Mouse (Mus musculus) thymus, postnatal 10 days (tissue): ENCODE measurements around the gene N4bp2l2.
"Not testable (repeated sequence)": the region's sequence is repeated elsewhere in the genome, so short reads cannot be mapped to it uniquely, and the experiment has no call there.

Experiments used
- DNase-seq, 2 experiments: peaks; one replicate each; pipeline ENCODE4 v3.0.0; 2021; ENCODE audit warnings: low spot score in 2 of 2

N4bp2l2 gene

DNA sequence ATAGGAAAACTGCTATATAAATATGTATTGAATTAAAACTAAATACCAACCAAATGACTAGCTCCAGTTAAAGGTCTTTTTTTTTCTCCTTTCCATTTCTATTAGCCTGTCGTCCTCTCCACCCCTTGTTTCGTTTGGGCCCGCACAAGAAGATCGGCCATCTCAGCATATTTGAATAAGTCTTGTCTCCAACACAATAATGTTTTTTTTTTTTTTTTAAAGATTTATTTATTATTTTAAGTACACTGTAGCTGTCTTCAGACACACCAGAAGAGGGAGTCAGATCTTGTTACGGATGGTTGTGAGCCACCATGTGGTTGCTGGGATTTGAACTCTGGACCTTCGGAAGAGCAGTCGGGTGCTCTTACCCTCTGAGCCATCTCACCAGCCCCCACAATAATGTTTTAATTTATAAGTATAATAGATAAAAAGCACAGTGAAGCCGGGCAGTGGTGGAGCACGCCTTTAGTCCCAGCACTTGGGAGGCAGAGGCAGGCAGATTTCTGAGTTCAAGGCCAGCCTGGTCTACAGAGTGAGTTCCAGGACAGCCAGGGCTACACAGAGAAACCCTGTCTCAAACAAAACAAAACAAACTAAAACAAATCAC is at the start of gene N4bp2l2:
Gene N4bp2l2, minus strand, starts transcription at position 51 of the 607 bp plus-strand sequence.
- not testable (repeated sequence) for DNase-seq

GRCm38 (mm10) chr5:150713431-150713830 is 47.4 kb upstream of the N4bp2l2 start:
- DNase-seq, result no peak

DNA sequence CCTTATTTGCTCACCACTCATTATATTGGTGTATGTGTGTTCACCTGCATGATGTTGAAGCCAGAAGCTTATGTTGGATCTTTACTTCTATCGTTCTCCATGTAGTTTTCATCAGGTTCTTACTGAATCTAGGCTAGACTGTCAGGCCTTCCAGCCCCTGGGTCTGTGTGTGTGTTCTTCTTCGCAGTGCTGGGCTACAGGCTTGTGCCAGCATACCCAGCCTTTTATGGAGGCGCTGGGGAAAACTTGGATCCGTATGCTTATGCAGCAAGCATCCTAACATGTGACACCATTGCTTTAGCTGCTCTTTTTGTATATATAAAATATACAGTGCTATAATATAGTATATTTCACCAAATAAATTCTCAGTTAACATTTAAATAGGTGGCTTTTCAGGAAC is 45.5 kb upstream of the N4bp2l2 start:
- no peak for DNase-seq

DNA sequence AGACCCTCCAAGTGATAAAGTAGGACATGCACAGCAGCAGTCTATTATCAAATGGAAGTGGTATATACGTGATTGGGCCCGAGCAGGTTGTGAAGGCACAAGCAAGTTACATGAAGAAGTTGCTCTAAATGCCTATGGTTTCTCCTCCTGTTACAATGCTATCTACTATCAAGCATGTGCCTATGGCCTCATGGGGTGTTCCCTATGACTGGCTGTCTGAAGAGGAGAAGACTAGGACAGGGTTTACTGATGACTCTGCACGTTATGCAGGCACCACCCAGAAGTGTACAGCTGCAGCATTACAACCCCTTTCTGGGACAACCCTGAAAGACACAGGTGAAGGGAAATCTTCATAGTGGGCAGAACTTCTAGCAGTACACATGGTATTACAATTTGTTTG is 41.2 kb upstream of the N4bp2l2 start:
- DNase-seq, result not testable (repeated sequence)

GRCm38 (mm10) chr5:150706651-150707050 is 40.7 kb upstream of the N4bp2l2 start:
- not testable (repeated sequence) for DNase-seq

- peak in 1 of 2 experiments; percentile 28 for DNase-seq
Observed at GRCm38 (mm10) chr5:150702714-150703113, 36.7 kb upstream of the N4bp2l2 start.

DNA sequence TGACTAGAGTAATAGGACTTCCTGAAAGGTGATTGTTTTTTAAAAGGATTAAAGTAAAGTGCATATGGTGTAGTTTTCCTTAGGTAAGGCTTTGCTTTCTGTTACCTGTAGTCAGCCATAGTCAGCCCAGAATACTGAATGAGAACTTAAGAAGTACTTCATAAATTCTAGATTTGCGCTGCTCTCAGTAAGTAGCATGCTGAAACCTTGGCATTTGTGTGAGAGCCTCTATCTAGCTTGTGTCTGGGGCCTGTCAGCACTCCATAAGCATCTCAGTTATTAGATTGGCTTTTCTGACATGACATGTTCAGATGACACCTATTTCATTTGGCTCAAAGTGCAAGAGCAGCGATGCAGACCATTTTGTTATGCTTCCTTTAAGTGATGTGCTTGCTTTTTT is 27.3 kb upstream of the N4bp2l2 start:
- DNase-seq, result no peak

- DNase-seq, result no peak
Observed at GRCm38 (mm10) chr5:150690685-150691084, 24.7 kb upstream of the N4bp2l2 start.

DNA sequence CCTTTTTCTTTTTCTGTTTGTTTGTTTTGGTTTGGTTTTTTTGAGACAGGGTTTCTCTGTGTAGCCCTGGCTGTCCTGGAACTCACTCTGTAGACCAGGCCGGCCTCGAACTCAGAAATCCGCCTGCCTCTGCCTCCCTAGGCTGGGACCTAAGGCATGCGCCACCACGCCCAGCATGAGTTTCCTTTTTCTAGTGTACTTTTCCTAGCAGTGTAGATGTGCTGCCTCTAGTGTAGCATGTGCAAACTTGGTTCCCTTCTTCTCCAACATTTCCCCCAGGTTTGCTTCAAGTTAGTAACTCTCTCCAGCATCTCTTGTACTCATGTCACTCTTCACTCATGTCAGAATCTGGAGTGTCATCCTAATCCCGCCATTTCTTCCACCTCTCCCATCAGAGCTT is 16.9 kb upstream of the N4bp2l2 start:
- DNase-seq, result not testable (repeated sequence)

- DNase-seq, result no peak
Observed at GRCm38 (mm10) chr5:150674866-150675265, 8.9 kb upstream of the N4bp2l2 start.

DNA sequence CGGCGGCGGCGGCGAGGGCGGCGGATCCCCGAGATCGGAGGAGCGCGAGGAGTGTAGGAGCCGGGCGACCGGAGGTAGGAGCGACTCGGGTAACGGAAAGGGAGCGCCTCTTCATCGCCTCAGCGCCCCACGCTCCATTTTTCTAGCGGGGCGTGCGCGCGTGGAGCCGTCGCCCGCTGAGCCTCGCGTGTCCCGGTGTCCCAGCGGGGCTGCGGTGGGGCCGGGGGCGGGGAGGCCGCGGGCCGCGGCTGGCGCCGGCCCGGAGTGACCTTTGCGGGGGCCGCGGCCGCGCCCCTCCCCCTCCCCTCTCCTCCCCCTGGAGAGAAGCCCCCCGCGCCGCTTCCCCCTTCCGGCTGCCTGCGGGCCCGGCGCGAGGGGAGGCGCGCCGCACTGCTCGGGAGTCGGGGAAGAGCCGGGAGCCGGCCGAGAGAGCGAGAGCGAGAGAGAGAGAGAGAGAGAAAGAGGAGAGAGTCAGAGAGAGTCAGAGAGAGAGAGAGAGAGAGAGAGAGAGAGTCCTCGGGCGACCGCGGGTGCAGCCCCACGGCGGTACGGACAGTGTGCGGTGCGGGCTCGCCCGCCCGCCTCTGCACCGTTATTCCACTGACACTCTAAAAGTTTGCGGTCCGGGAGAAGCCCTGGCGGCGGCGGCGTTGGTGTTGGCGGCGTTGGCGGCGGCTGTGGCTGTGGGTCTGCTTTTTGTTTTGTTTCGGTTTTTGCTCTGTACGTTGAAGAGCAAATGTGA is 8.1 kb upstream of the N4bp2l2 start:
- DNase-seq, result peak; percentile 37 to 51

- DNase-seq, result peak; percentile 90 to 97
Observed at GRCm38 (mm10) chr5:150673153-150673835, 7.3 kb upstream of the N4bp2l2 start, which contains the start of gene Pds5b. Pds5b (plus strand) TSS chr5:150673739.

- no peak for DNase-seq
Observed at GRCm38 (mm10) chr5:150672343-150672742, 6.4 kb upstream of the N4bp2l2 start.

DNA sequence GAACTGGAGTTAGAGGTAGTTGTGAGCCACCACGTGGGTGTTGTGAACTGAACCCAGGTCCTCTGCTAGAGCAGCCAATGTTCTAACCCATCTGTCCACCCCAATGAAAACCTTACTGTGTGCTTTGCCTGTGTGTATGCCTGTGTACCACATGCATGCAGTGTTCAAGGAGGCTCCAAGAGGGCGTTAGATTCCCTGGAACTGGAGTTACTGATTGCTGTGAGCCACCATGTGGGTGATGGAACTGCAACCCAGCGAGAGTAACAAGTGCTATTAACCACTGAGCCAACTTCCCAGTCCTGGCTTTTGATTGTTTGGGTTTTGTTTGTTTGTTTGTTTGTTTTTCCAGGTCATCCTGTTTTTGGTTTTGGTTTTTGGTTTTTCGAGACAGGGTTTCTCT is 2.7 kb upstream of the N4bp2l2 start:
- no peak for DNase-seq

GRCm38 (mm10) chr5:150665132-150665954 is 640 bp downstream of the N4bp2l2 start:
- peak; percentile 94 to 95 for DNase-seq

DNA sequence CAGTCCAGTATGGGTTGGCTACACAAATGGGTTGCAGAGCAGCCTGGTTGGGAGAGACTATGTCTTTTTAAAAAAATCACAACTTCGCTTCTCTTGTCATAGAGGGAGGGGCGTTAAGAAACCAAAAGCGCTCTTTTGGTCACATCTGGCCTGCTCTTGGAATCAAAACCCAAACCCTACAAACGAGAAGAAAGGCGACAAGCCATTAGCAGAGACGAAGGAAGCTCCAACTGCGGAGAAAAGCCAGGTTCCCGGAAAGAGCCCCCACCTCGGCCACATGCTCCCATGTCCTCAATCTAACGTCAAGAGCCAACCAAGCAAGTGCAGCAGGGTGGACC is 1.2 kb downstream of the N4bp2l2 start:
- no peak for DNase-seq

DNA sequence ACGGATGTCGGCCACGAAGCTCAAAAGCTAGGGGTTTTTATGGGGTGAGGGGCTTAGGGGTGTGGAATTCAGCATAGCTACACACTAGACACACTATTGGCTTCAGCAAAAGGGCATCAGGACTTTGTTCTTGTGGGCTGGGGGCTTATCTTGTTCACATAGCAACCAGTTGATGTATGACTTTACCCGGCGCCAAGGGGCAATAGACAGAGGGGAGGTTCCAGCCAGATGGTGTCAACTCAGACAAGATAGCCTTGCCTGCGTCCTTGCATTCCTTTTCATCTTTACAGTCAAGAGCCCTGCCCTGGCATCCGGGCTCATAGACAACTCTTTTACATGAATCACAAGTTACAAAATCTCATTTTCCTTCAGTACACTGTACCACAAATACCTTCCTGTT is 2.1 kb downstream of the N4bp2l2 start:
- not testable (repeated sequence) for DNase-seq

GRCm38 (mm10) chr5:150660296-150660695 is 5.7 kb downstream of the N4bp2l2 start:
- not testable (repeated sequence) for DNase-seq

DNA sequence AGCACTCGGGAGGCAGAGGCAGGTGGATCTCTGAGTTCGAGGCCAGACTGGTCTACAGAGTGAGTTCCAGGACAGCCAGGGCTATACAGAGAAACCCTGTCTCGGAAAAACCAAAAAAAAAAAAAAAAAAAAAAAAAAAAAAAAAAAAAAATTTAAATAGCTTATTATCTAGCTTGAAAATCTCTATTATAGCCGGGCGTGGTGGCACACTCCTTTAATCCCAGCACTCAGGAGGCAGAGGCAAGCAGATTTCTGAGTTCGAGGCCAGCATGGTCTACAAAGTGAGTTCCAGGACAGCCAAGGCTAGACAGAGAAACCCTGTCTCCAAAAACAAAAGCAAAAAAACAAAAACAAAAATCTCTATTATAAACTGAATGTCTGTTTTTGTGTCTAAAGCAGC is 6.6 kb downstream of the N4bp2l2 start:
- DNase-seq, result not testable (repeated sequence)

DNA sequence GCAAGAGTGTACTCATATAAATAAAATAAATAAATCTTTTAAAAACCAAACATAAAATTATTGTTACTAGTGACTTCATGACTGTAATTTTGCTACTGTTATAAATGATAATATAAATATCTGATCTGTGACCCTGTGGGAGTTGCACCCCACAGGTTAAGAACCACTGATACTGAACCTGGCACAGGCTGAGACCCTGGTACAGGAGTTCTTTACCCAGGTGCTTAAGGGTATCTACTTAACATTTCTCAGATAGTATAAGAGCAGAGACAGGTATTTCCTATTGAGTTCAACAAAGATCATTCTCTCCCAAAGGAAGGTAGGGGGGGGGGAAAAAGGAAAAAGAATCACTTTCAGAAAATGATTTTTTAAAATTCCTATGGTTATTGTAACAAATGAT is 11.4 kb downstream of the N4bp2l2 start:
- DNase-seq, result no peak

GRCm38 (mm10) chr5:150652578-150652977 is 13.4 kb downstream of the N4bp2l2 start:
- DNase-seq, result no peak

DNA sequence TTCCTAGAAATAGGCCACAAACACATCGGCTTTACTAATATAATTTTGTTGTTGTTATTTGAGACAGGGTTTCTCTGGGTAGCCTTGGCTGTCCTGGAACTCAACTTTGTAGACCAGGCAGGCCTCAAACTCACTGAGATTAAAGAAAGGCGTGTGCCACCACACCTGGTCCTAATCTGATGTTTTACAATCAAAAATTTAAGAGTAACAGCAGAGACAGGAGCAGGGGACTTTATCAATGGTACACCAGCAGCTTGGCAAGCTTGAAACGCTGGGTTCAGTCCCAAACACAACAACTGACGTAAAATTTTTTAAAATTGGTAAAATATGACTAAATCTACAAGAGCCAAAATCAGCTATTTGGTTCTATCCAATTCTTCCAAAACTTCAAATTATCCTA is 21.1 kb downstream of the N4bp2l2 start:
- no peak for DNase-seq
